Mouse (Mus musculus) testis, adult 2 months (tissue): ENCODE data around the gene Rlbp1.

Experiments used
- CTCF ChIP-seq: fragments of 200-500 bp; IDR thresholded peaks from 2 replicates; pipeline ENCODE4 v1.5.1; 2012; ENCODE audit warnings: low read depth, mild to moderate bottlenecking, inconsistent platforms, low read length, moderate library complexity; ENCODE audit not compliant: control insufficient read depth, insufficient read depth, insufficient replicate concordance
- POLR2A ChIP-seq: fragments of 200-500 bp; IDR thresholded peaks from 2 replicates; pipeline ENCODE4 v1.6.1; 2012; ENCODE audit warnings: low read depth, mild to moderate bottlenecking, inconsistent platforms, low read length, moderate library complexity; ENCODE audit not compliant: control insufficient read depth

DNA sequence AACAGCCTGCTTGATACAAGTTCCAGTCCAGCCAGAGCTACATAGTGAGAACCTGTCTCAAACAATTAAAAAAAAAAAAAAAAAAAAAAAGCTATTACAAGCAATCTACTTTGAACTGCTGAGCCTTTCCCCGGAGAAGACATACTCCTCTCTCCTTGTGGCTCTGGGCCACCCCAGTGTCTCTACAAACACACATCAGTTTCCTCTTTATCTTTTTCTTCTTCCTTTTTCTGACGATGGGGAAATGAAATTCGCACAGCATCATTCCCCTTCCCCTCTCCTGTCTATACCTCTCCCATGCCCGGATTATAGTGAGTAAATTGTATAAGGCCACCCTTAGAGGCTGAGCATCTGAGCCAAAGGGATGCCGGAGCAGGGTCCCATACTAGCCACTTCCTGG, 18.2 kb downstream of the Rlbp1 start:
- TF ChIP-seq CTCF (no peak), POLR2A (no peak)
